Mouse (Mus musculus) kidney, adult 2 months (tissue): Measurements from ENCODE around the gene Cyp2t4. TPM values are rescaled to one million over a fixed set of nuclear protein-coding genes. Genes with fewer than 3 reads are reported as not detected.

Experiments
- DNase-seq: peaks from one replicate; pipeline ENCODE4 v3.0.0; 2021
- H3K27ac ChIP-seq: fragments of 200-500 bp; 2 replicates; pipeline ENCODE4 v1.5.1; 2012; ENCODE audit warnings: low read depth, low read length, control low read depth, inconsistent platforms; ENCODE audit not compliant: insufficient read depth
- H3K27me3 ChIP-seq: fragments of 200-500 bp; replicated peaks from 2 replicates; pipeline ENCODE4 v1.6.1; 2012; ENCODE audit warnings: mild to moderate bottlenecking, moderate library complexity, low read length, inconsistent platforms; ENCODE audit not compliant: control insufficient read depth, insufficient read depth
- H3K36me3 ChIP-seq: fragments of 200-500 bp; 2 replicates; pipeline ENCODE4 v1.6.1; 2012; ENCODE audit warnings: mild to moderate bottlenecking, moderate library complexity, low read length, inconsistent platforms; ENCODE audit not compliant: control insufficient read depth, insufficient read depth
- H3K4me1 ChIP-seq: fragments of 200-500 bp; 2 replicates; pipeline ENCODE4 v1.6.1; 2011; ENCODE audit warnings: low read length; ENCODE audit not compliant: control insufficient read depth, insufficient read depth
- H3K4me3 ChIP-seq: fragments of 200-500 bp; 2 replicates; pipeline ENCODE4 v1.5.1; 2011; ENCODE audit warnings: mild to moderate bottlenecking, low read depth, low read length, control low read depth; ENCODE audit not compliant: insufficient read depth
- CTCF ChIP-seq: fragments of 200-500 bp; conservative IDR thresholded peaks from 2 replicates; pipeline ENCODE4 v1.5.1; 2011; ENCODE audit warnings: low read depth, mild to moderate bottlenecking, control low read depth, low read length, moderate library complexity, mixed read lengths; ENCODE audit not compliant: insufficient read depth, insufficient read length
- POLR2A ChIP-seq: fragments of 200-500 bp; IDR thresholded peaks from one replicate; pipeline ENCODE4 v1.6.1; 2011; ENCODE audit warnings: low read depth, low read length, control low read depth
- WGBS: fragments of 180-500 bp; shearing (Covaris S2); methylation state at CpG from one replicate; pipeline ENCODE4 v1.1.7; 2018; 5-methylcytosine and 5-hydroxymethylcytosine counted together
- polyA plus RNA-seq: library from polyadenylated mRNA; depleted of rRNA; stranded (reverse); fragments of >200 nt; gene quantifications from 2 replicates; pipeline ENCODE4 v1.2.3, GENCODE M21; 2012; rRNA removed

Cyp2t4 gene
- polyA plus RNA-seq, 1 experiment = not detected

GRCm38 (mm10) chr7:27195681-27196611, 42.4 kb downstream of the Cyp2t4 start, which contains the start of the genes BC024978 and Snrpa:
Gene BC024978, plus strand, starts transcription at chr7:27195781.
Gene Snrpa, minus strand, starts transcription at chr7:27196271.
- Histone ChIP-seq H3K4me1 (peaks cover 4% of the 10 kb centered on the region; the same call in 1 of the 2 replicates), H3K27me3 (no peaks in the 10 kb centered on the region), H3K27ac (peak within 1 kb of the TSS; percentile 93), H3K4me3 (peak within 1 kb of the TSS; percentile 80), H3K36me3 (no peaks in the 10 kb centered on the region)
- TF ChIP-seq POLR2A (peak; percentile 49), CTCF (no peak)
- peak; percentile 100 for DNase-seq
- WGBS = under 1% methylated on average over 64 of the region's 64 CpGs

GRCm38 (mm10) chr7:27197136-27197535, 43.6 kb downstream of the Cyp2t4 start:
- H3K27ac ChIP-seq = no peak overlapping the region
- H3K4me1 ChIP-seq = peaks cover 4% of the 10 kb centered on the region; the same call in 1 of the 2 replicates
- no peak overlapping the region for H3K4me3 ChIP-seq
- DNase-seq = no peak
- 84% methylated on average over 3 of the region's 3 CpGs for WGBS
- no peaks in the 10 kb centered on the region for H3K27me3 ChIP-seq
- TF ChIP-seq POLR2A (no peak), CTCF (no peak)
- no peaks in the 10 kb centered on the region for H3K36me3 ChIP-seq

GRCm38 (mm10) chr7:27197634-27198033, 44.1 kb downstream of the Cyp2t4 start:
- H3K27ac ChIP-seq = no peak overlapping the region
- no peaks in the 10 kb centered on the region for H3K36me3 ChIP-seq
- no peak for DNase-seq
- peaks cover 4% of the 10 kb centered on the region; the same call in 1 of the 2 replicates for H3K4me1 ChIP-seq
- no peaks in the 10 kb centered on the region for H3K27me3 ChIP-seq
- WGBS = 84% methylated on average over 8 of the region's 8 CpGs
- TF ChIP-seq CTCF (no peak), POLR2A (no peak)
- H3K4me3 ChIP-seq = no peak overlapping the region

GRCm38 (mm10) chr7:27198355-27198754, 44.8 kb downstream of the Cyp2t4 start:
- H3K36me3 ChIP-seq = no peaks in the 10 kb centered on the region
- no peak for DNase-seq
- no peak overlapping the region for H3K27ac ChIP-seq
- H3K4me1 ChIP-seq = peaks cover 4% of the 10 kb centered on the region; the same call in 1 of the 2 replicates
- TF ChIP-seq CTCF (no peak), POLR2A (no peak)
- no peak overlapping the region for H3K4me3 ChIP-seq
- no peaks in the 10 kb centered on the region for H3K27me3 ChIP-seq

DNA sequence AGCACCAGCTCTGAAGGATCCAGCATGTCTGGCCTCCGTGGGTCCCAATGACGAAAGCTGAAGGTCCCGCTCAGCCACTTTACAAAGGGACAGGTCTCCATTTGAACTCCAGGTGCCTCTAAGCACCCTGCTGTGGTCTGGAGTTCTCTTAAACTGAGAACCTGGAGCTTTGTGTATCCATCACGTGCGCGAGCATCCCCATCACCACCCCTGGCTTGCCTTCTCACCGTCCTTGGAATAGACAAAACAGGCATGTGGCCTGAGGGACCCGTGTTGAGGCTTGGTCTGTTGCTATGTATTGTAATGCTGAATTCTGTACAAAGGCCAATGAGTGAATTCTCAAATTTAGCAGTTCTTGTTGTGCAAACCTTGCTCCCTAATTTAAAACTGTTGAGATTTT, 45.3 kb downstream of the Cyp2t4 start:
- peaks cover 5% of the 10 kb centered on the region; the same call in 1 of the 2 replicates for H3K4me1 ChIP-seq
- 94% methylated on average over 8 of the region's 8 CpGs for WGBS
- H3K27ac ChIP-seq = no peak overlapping the region
- TF ChIP-seq POLR2A = no peak
- no peak for TF ChIP-seq CTCF
- DNase-seq = no peak
- H3K27me3 ChIP-seq = no peaks in the 10 kb centered on the region
- no peak overlapping the region for H3K4me3 ChIP-seq
- no peaks in the 10 kb centered on the region for H3K36me3 ChIP-seq

GRCm38 (mm10) chr7:27203730-27204449, 50.4 kb downstream of the Cyp2t4 start:
- H3K4me3 ChIP-seq = no peak overlapping the region
- no peaks in the 10 kb centered on the region for H3K36me3 ChIP-seq
- WGBS = 70% methylated on average over 8 of the region's 8 CpGs
- H3K4me1 ChIP-seq = peaks cover 3% of the 10 kb centered on the region; the same call in 1 of the 2 replicates
- DNase-seq = peak; percentile 59
- TF ChIP-seq POLR2A (no peak), CTCF (no peak)
- H3K27ac ChIP-seq = peak overlapping the region; percentile 24; the same call in 1 of the 2 replicates
- H3K27me3 ChIP-seq = no peaks in the 10 kb centered on the region

Other genes with a start within 250 kb of the Cyp2t4 start
- not detected in 2 replicates for gene Cyp2a22, start 214.3 kb upstream of the Cyp2t4 start, polyA plus RNA-seq
- gene Cyp2a12, start 124.6 kb upstream of the Cyp2t4 start, polyA plus RNA-seq = not detected in 2 replicates
- gene Cyp2f2, start 33.8 kb upstream of the Cyp2t4 start, polyA plus RNA-seq = 5.3 and 6.5 TPM in 2 replicates
- 84.9 and 93.7 TPM in 2 replicates for gene Egln2, start 13.1 kb downstream of the Cyp2t4 start, polyA plus RNA-seq
- 55.9 and 57.4 TPM in 2 replicates for gene Rab4b, start 25.2 kb downstream of the Cyp2t4 start, polyA plus RNA-seq
- not detected in 2 replicates for gene Gm21983, start 27.4 kb downstream of the Cyp2t4 start, polyA plus RNA-seq
- 6.4 and 7.7 TPM in 2 replicates for gene Mia, start 27.4 kb downstream of the Cyp2t4 start, polyA plus RNA-seq
- gene BC024978, start 42.1 kb downstream of the Cyp2t4 start, polyA plus RNA-seq = 8.2 and 9.6 TPM in 2 replicates
- 127 and 131 TPM in 2 replicates for gene Snrpa, start 42.6 kb downstream of the Cyp2t4 start, polyA plus RNA-seq
- gene Itpkc, start 74.9 kb downstream of the Cyp2t4 start, polyA plus RNA-seq = 6.8 and 7.0 TPM in 2 replicates
- gene Coq8b, start 79.3 kb downstream of the Cyp2t4 start, polyA plus RNA-seq = 43.1 and 50.3 TPM in 2 replicates
- 6.0 and 7.9 TPM in 2 replicates for gene Numbl, start 104.7 kb downstream of the Cyp2t4 start, polyA plus RNA-seq
- gene Ltbp4, start 184.0 kb downstream of the Cyp2t4 start, polyA plus RNA-seq = 76.9 and 84.7 TPM in 2 replicates
- 39.2 and 45.5 TPM in 2 replicates for gene Shkbp1, start 202.3 kb downstream of the Cyp2t4 start, polyA plus RNA-seq
- gene Gm20479, start 203.7 kb downstream of the Cyp2t4 start, polyA plus RNA-seq = 0.39 TPM in 1 of 2 replicates, not detected in the other